Mouse (Mus musculus): Measurements from ENCODE around the gene Stim1. TPM values are rescaled to one million over a fixed set of nuclear protein-coding genes. Genes with fewer than 3 reads are reported as not detected.

Stim1 gene
- total RNA-seq, 2 experiments from 2014 or later: 156 to 196 TPM

DNA sequence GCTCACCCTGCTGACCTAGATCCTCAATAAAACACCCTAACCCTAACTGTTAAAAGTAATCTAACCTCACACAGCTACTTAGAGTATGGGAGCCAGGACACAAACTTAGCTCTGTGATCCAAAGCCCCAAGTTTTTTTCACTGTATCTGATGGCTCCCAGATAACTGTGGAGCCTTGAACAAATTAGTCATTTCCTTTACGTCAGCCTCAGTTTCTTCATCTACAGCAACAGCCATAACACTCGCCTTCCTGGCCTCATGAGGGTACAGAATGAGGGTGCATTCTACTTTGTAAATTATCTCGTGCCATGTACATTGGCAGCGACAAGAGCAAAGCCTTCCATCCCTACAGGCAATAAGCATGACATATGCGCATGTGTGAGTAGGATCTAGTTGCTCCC is 25.2 kb upstream of the Stim1 start:
- intact Hi-C loops (cut with DNase I): no loop called here
- Histone ChIP-seq H3K4me3 (no peak overlapping the region), H3K27ac (peak overlapping the region; percentile 1; the same call in 1 of the 2 replicates)
- no peak for DNase-seq
- TF ChIP-seq CTCF (IDR thresholded peaks at IDR 0.05): no peak

DNA sequence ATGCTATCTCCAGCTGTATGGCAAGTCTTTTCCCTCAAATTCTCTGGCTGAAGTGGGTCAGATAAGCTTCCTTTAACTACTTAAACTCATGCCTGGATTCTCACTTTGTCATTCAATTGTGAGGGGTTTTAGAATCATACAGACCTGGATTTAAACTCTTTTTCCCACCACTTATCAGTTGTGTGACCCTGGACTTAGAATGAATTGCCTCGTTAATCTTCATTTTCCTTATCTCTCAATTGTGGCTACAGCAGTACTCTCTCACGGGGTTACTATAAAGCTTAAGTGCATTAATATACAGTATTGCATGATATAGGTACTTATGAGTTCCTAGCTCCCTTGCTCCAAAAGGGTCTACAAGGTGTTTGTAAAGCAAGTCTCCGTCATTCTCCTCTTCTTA is 24.7 kb upstream of the Stim1 start:
- Histone ChIP-seq H3K27ac (peak overlapping the region; percentile 74; the same call in 1 of the 2 replicates), H3K4me3 (no peak overlapping the region)
- TF ChIP-seq CTCF (IDR thresholded peaks at IDR 0.05): no peak
- intact Hi-C loops (cut with DNase I): no loop called here
- DNase-seq: no peak

DNA sequence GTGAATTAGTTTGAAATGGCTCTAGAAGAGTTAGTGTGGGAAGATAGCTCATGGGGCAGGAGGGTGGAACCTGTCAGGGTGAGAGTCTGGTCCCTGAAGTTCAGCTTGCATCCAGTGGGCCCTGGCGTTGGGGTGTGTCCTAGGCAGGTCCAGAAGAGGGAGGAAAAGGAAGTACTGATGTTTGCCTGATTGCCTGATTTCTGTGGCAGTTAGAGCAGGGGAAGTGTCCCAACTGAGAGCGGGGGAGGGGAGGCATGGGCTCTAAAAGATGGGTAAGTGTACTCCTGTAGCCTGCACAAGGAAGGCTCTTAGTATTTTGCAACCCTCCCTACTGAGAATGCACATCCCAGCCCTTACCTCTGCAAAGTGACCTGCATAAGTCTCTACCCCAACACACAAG is 23.7 kb upstream of the Stim1 start:
- H3K4me3 ChIP-seq: peak overlapping the region; percentile 40; the same call in 1 of the 2 replicates
- DNase-seq: peak; percentile 46
- H3K27ac ChIP-seq: peak overlapping the region; percentile 74
- TF ChIP-seq CTCF (IDR thresholded peaks at IDR 0.05): no peak
- intact Hi-C loops (cut with DNase I): no loop called here

DNA sequence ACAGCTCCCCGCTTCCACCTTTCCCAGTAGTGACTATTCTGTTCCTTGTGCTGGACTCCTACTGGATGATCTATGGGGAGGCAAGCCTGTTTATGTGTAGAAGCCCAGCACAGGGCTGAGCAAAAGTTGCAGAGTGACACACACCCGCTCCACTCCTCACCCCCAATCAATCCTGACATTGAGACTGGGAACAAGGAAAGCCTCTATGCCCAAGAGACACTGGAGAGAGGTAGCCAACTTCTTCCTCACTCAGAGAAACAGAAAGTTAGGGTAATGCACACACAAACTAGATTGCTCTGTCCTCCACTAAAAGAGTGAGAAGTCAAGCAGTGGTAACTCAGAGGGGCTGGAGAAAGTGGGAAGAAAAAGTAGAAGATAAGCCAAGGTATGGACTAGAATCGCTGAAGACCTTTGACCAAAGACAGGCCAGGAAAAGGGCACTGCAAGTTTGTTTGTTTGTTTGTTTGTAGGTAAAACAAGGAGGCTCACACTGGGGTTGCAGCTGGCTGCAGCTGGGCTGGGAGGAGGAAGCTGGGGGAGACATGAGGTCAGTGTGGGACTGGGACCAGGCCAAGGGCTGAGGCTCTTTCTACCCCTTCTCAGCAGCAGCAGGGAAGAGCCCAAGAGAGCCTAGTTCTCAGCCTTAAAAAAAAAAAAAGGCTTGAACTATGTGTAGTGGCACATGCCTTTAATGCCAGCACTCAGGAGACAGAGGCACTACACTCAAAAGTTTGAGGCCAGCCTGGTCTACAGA is 22.6 kb upstream of the Stim1 start:
- peak overlapping the region; percentile 40 for H3K4me3 ChIP-seq
- DNase-seq: peak; percentile 74
- intact Hi-C loops (cut with DNase I): no loop called here
- no peak for TF ChIP-seq CTCF (IDR thresholded peaks at IDR 0.05)
- peak overlapping the region; percentile 74 for H3K27ac ChIP-seq

DNA sequence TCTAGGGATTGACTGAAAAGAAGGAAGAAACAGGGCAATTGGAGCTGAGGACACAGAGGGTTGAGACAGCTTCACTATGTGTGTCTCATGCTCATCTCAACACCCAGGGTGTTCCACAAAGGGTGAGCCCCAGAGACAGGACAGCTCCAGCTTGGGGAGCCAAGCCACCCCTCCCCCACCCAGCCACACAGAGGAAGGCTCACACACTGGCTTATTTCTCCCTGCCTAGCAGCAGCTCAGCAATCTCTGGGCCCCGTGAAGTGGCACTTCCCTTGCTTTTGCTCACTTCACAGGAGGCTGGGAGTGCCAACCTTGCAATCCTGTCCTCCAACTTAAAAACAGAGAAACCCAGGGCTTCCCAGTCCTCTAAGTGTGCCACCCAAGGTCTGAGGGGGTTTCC is 21.8 kb upstream of the Stim1 start:
- intact Hi-C loops (cut with DNase I): no loop called here
- peak overlapping the region; percentile 96 for H3K4me3 ChIP-seq
- peak; percentile 57 for DNase-seq
- TF ChIP-seq CTCF (IDR thresholded peaks at IDR 0.05): no peak
- peak overlapping the region; percentile 74 for H3K27ac ChIP-seq

DNA sequence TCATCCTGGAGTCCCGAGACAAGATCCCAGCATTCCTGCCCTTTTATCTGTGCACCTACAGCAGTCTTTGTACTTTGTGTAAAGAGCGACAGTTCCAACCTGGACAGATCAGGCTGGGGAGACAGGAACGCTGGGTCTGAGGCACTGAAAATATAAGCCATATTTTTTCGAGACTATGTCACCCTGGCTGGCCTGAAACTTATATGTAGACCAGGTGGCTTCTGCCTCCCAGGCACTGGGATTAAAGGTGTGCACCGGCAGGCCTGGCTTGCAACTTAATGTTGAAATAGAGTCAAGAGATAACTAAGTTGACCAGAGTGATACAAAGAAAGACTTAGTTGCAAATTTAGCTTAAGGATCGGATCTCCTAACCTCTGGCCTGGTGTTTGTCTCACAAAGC is 21.3 kb upstream of the Stim1 start:
- H3K4me3 ChIP-seq: peak overlapping the region; percentile 96
- no peak for TF ChIP-seq CTCF (IDR thresholded peaks at IDR 0.05)
- intact Hi-C loops (cut with DNase I): no loop called here
- H3K27ac ChIP-seq: peak overlapping the region; percentile 74
- no peak for DNase-seq

DNA sequence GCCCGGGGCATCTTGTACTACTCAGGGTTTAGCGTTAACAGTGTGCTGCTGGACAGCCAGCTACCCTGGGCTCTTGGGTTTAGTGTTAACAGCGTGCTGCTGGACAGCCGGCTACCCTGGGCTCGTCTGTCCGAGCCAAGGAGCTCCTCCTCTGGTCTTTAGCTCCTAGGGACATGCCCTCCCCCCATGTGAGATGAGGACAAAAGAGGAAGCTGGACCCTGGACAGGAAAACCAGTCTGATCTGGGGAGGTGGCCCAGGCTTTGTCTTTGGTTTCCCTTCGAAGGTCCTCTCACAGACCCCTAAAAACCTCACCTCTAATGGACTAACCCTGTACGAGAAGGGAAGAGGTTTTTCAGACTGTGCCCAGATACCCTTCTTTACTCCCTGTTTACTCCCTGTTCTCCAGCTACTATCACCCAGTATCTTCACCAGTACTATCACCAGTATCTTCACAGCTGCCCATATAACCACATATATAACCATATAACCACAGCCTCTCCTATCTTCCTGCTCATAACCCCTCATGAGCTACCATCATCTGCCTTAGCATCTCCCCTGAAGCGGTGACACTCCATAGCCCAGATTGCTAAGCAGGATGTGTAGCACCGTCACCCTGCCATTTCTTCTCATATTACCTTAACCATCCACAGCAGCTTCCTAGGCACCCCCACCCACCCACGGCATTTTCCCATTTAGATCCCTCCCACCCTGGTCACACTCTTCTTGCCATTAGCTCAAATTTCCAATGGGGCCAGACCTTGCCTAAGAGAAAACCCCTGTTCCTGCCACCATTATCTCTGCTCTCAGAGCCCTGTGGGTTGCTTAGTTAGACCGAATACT is 20.4 kb upstream of the Stim1 start:
- intact Hi-C loops (cut with DNase I): no loop called here
- Histone ChIP-seq H3K4me3 (peak overlapping the region; percentile 96), H3K27ac (peak overlapping the region; percentile 74)
- DNase-seq: peak; percentile 29
- TF ChIP-seq CTCF (IDR thresholded peaks at IDR 0.05): no peak

DNA sequence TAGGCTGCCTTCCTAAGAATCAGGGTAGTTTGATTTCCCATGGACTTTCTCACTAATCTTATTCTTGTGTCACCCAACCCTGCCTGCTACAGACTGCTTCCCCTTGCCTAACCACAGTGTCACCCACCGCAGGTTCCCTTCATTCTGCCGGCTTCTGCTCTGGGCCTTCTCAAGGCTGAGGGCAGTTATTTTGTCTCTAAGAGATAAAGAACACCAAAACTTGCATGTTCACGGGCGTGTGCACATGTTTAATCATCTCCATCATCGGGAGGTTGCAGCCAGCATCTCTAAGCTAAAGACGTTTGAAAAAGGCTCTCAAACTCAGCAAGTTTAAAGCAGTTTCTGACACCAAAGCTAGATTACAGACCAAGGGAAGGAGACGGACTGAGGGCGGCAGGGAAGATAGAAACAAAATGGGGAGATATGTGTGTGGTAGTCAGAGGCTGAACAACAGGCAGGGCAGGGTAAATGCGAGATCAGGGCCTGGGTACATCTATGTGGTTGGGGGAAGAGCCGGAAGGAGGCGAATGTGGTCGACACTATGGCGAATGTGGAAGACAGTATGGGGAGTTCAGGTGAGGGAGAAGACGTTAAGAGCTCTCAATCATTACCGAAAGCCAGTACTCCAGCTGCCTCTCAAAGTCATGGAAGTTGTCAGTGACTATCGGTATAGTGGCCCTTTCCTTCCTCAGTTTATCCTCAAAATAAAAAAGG is 18.8 kb upstream of the Stim1 start:
- peak overlapping the region; percentile 96 for H3K4me3 ChIP-seq
- peak overlapping the region; percentile 94 for H3K27ac ChIP-seq
- intact Hi-C loops (cut with DNase I): loop anchor here (2.0 kb wide), 1 partner anchor 22 kb away; no protein-coding TSS in a partner anchor
- TF ChIP-seq CTCF (IDR thresholded peaks at IDR 0.05): no peak
- DNase-seq: no peak

DNA sequence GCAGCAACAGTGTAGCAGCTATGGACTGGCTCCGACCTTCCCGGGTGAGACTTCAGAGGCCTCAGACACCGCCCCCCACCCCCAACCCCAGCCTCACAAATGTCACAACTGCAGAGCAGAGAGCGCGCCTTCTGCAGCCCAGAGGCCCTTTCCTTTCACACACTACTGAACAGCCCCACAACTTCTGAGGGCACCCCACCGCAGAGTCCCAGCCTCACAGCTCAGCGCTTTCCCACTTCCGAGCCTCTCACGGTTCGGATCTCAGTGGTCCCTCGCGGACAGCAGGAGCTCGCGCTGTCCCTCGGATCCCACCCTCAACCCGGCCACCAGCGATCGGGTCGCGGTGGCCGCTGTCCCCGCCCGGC is 18.1 kb upstream of the Stim1 start:
- TF ChIP-seq CTCF (IDR thresholded peaks at IDR 0.05): no peak
- Histone ChIP-seq H3K4me3 (peak overlapping the region; percentile 96), H3K27ac (peak overlapping the region; percentile 94)
- no peak for DNase-seq
- intact Hi-C loops (cut with DNase I): loop anchor here (2.0 kb wide), 1 partner anchor 23 kb away; no protein-coding TSS in a partner anchor

DNA sequence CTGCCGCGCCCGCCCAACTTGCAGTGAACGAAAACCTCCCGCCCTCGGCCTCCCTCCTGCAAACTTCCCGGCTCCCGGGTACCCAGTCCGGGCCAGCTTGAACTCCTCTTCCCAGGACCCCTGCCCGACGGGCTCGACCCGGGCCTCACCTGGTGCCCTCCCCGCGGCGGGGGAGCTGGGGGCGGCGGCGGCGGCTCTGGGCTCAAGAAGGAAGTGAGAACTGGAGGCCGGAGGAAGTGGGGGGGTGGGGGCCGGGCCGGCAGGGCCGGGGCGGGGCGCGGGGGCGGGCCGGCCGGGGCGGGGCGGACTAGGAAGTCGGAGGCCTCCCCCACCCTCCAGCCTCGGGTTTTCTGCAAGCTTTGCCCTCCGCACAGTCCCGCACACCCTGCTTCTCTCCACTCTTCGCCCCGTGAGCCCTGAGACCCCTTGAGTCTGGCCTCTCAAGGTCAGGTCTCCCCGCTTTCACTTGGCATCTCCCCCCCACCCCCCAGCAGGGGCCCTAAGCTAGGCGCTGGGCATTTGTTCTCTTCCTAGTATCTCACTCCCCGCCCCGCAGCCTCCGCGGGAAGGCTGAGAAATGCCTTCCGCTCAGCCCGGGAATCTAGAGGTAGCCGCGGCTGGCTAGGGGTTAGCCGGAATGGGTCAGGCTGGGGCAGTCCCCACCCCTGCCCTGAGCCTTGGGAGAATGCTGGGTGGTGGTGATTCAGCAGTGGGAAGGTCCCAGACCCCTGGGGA is 17.5 kb upstream of the Stim1 start:
- peak overlapping the region; percentile 96 for H3K4me3 ChIP-seq
- DNase-seq: peak; percentile 84
- intact Hi-C loops (cut with DNase I): loop anchor here (2.0 to 5.0 kb wide), 2 partner anchors 23 to 38 kb away; partner anchors contain the start of genes Nup98 and Pgap2
- TF ChIP-seq CTCF (IDR thresholded peaks at IDR 0.05): no peak
- peak overlapping the region; percentile 94 for H3K27ac ChIP-seq

DNA sequence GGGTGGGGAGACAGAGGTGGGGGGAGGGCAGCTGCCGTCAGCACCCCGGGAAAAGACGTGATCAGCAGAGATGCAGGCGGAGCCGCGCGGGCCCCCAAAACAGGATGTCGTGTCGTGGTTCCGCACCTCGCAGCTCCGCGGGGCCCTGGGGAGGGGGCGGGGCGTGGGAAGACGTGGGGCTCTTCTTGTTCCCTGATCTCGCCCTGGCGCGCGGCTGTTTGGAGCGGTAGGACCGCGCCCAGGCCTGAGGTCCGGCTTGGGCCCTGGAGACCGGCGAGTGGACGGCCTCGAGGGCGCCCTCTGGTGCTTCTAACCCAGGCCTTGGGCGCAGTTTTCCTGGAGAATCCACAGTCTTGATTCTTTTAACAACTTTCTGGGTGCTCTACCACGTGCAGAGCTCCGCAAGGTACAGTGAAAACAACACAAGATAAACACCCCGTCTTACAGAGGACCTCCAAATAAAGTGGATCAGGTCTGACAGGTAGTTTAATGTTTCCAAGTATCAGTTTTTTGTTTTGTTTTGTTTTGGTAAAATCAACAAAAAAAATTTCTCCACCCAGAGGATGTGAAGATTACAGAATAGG is 16.9 kb upstream of the Stim1 start:
- TF ChIP-seq CTCF (IDR thresholded peaks at IDR 0.05): peak; percentile 95
- peak overlapping the region; percentile 94 for H3K27ac ChIP-seq
- intact Hi-C loops (cut with DNase I): loop anchor here (5.0 kb wide), 1 partner anchor 38 kb away; the partner anchor contains the start of genes Nup98 and Pgap2
- H3K4me3 ChIP-seq: peak overlapping the region; percentile 96
- DNase-seq: peak; percentile 96

All from gastrocnemius, adult 2 months (tissue).